Mouse (Mus musculus) forebrain, embryonic 11.5 days (tissue): ENCODE data around the gene H13. TPM values are rescaled to one million over a fixed set of nuclear protein-coding genes. Genes with fewer than 3 reads are reported as not detected.
"Not testable (repeated sequence)": the region's sequence is repeated elsewhere in the genome, so short reads cannot be mapped to it uniquely, and the experiment has no call there.

Experiments
- ATAC-seq: fragments of 200-750 bp; cut with Nextera tagmentation; replicated peaks from 2 replicates; pipeline ENCODE4 v1.8.0; 2017; ENCODE audit warnings: moderate TSS enrichment; ENCODE audit not compliant: low FRiP score
- DNase-seq: peaks from one replicate; pipeline ENCODE4 v3.0.0-alpha.2; 2017; ENCODE audit warnings: low spot score
- H3K27ac ChIP-seq: fragments of 300-500 bp; sonication (generic); 2 replicates; pipeline ENCODE4 v1.5.1; 2014; ENCODE audit warnings: low read depth, low read length
- H3K27me3 ChIP-seq: fragments of 300-500 bp; sonication (generic); 2 replicates; pipeline ENCODE4 v1.6.1; 2014; ENCODE audit warnings: mild to moderate bottlenecking, low read length, mixed read lengths; ENCODE audit not compliant: control insufficient read depth, insufficient read depth
- H3K36me3 ChIP-seq: fragments of 300-500 bp; sonication (generic); 2 replicates; pipeline ENCODE4 v1.6.1; 2014; ENCODE audit warnings: mild to moderate bottlenecking, low read length, moderate library complexity, mixed read lengths; ENCODE audit not compliant: control insufficient read depth, insufficient read depth
- H3K4me1 ChIP-seq: fragments of 300-500 bp; sonication (generic); replicated peaks from 2 replicates; pipeline ENCODE4 v1.6.1; 2014; ENCODE audit warnings: low read length, mixed read lengths; ENCODE audit not compliant: control insufficient read depth, insufficient read depth
- H3K4me2 ChIP-seq: fragments of 300-500 bp; sonication (generic); 2 replicates; pipeline ENCODE4 v1.6.1; 2014; ENCODE audit warnings: low read depth, mild to moderate bottlenecking, low read length, moderate library complexity, mixed read lengths; ENCODE audit not compliant: severe bottlenecking
- H3K4me3 ChIP-seq: fragments of 300-500 bp; sonication (generic); 2 replicates; pipeline ENCODE4 v1.5.1; 2014; ENCODE audit warnings: low read depth, low read length
- H3K9ac ChIP-seq: fragments of 300-500 bp; sonication (generic); 2 replicates; pipeline ENCODE4 v1.6.1; 2014; ENCODE audit warnings: low read length
- H3K9me3 ChIP-seq: fragments of 300-500 bp; sonication (generic); 2 replicates; pipeline ENCODE4 v1.6.1; 2016; ENCODE audit warnings: low read length, mixed read lengths; ENCODE audit not compliant: control insufficient read depth
- WGBS: fragments of 180-500 bp; shearing (Covaris S2); extraction: QIAGEN DNeasy Blood & Tissue Kit; methylation state at CpG from one replicate; pipeline ENCODE4 v1.1.7; 2014; 5-methylcytosine and 5-hydroxymethylcytosine counted together
- polyA plus RNA-seq: library from polyadenylated mRNA; unstranded; fragments of >200 nt; fragmentation: Nextera tagmentation; extraction: Ambion mirVana; gene quantifications from 2 replicates; pipeline ENCODE4 v1.2.1, GENCODE M21; 2014

The H13 gene
- polyA plus RNA-seq, 1 experiment from 2014 or later = 110 TPM

DNA sequence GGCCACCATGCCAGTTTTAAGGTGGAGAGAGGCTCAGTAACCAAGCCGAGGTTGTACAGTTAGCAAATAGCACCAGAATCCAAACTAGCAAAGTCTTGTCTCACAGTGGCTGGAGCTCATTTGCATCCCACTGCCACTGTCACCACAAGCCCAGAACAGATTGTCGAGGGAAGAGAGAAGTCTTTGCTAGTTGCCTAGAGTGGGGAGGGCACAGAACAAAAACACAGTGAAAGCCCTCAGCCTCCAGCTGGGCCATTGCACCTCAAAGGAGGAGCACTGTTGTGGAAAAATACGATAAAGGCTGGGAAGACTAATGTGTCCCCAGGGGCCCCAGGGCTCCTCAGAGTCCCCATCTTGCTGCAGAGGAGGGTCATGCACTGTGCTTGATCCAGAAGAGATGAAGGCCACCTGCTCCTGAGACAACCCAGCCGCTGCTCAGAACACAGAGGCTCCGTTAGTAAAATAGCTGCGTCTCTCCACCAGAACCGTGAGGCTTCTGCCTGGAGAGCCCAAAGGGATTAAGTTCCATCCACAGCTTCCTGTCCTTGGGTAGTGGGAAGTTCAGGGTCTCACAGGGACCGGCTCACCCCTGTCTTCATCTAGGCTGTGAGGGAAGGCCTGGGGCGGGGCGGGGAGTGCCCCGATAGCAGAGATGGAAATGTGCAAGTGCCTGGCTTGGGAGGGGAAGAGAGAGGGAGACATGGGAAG is 29.7 kb upstream of the H13 start:
- 18% methylated on average over 11 of the region's 11 CpGs for WGBS
- 0 out of 2 replicates have a peak overlapping the region, but pooled peaks have one; percentile 18 for H3K4me2 ChIP-seq
- peaks cover 3% of the 10 kb centered on the region; the same call in 1 of the 2 replicates for H3K4me1 ChIP-seq
- H3K27ac ChIP-seq = peak overlapping the region; percentile 41; the same call in 1 of the 2 replicates
- no peak overlapping the region for H3K4me3 ChIP-seq
- ATAC-seq (peak; percentile 56), DNase-seq (no peak)
- no peaks in the 10 kb centered on the region for H3K27me3 ChIP-seq
- H3K9ac ChIP-seq = peak overlapping the region; percentile 12; the same call in 1 of the 2 replicates
- no peaks in the 10 kb centered on the region for H3K36me3 ChIP-seq
- H3K9me3 ChIP-seq = no peaks in the 10 kb centered on the region

DNA sequence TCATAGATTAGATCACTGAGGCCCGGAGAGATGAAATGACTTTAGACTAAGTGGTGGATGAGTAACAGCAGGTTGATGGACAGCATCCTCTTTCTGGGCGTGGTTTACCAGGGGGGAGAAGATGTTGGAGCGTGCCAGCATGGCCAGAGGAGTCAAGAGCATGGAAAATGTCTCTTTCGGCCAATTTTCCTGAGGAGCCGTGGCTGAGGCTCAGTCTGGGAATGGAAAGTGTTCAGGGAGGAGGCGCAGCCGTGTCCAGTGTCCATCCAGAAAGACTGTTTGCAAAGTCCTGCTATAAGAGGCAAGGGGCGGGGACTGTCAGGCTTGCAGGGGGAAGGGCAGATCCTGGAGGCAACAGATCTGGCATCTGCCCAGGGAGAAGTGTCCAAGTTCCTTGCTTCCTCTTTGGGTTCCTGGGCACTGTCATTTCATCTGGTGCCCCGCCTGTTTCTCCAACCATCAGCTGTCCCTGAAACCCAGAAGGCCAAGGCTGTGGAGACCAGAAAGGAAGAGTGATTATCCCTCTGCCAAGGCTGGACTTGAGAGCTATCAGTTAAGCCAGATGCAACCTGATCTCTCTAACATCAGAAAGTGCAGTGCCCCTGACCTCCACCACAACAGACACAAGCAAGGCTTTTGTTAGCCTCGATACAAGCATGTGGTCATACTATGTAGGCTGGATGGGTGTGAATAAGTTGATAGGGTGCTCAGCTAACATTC is 16.2 kb upstream of the H13 start:
- Histone ChIP-seq H3K9me3 (no peaks in the 10 kb centered on the region), H3K4me2 (no peak overlapping the region), H3K27me3 (no peaks in the 10 kb centered on the region), H3K36me3 (no peaks in the 10 kb centered on the region), H3K4me1 (no peaks in the 10 kb centered on the region), H3K9ac (no peak overlapping the region), H3K27ac (no peak overlapping the region), H3K4me3 (no peak overlapping the region)
- 83% methylated on average over 10 of the region's 10 CpGs for WGBS
- ATAC-seq = no peak
- no peak for DNase-seq

DNA sequence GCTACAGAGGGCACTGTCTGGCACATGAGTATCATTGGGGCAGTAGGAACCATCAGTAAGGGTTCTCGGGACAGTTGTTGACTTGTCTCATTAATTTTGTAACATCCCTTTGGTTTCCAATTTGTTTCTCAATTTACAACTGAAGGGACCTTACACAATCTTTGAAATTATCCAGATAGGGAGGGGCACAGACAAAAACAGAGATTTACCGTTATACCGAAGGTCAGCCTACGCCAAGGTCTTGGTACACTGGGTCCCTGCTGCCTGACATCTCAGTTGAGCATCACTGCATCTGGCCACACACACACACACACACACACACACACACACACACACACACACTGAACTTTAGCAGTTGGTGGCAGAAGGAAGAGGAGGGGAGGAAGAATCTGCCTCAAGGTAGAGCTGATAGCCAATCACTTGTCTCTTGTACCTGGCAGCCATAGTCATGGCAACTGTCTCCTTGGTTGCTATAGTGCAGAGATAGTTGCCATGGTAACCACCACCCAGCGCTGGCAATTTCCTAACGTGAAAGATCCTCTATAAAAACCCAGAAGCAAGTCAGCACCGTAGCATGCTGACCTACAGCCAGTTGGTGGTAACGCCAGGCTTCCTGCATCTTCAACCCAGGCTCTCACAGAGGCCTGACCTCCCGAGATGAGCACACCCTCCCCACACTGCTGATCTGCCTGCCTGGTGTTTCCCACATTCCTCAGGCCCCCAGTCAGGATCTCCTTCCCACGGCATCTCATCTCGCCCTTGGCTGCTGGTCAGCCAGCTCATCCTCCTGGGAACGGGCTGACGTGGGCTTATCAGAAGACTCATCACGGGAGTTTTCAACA is 15.2 kb upstream of the H13 start:
- H3K4me1 ChIP-seq = no peaks in the 10 kb centered on the region
- no peaks in the 10 kb centered on the region for H3K9me3 ChIP-seq
- ATAC-seq (no peak), DNase-seq (no peak)
- H3K4me2 ChIP-seq = no peak overlapping the region
- no peak overlapping the region for H3K4me3 ChIP-seq
- H3K27me3 ChIP-seq = no peaks in the 10 kb centered on the region
- no peak overlapping the region for H3K9ac ChIP-seq
- 58% methylated on average over 14 of the region's 14 CpGs for WGBS
- no peaks in the 10 kb centered on the region for H3K36me3 ChIP-seq
- H3K27ac ChIP-seq = no peak overlapping the region

DNA sequence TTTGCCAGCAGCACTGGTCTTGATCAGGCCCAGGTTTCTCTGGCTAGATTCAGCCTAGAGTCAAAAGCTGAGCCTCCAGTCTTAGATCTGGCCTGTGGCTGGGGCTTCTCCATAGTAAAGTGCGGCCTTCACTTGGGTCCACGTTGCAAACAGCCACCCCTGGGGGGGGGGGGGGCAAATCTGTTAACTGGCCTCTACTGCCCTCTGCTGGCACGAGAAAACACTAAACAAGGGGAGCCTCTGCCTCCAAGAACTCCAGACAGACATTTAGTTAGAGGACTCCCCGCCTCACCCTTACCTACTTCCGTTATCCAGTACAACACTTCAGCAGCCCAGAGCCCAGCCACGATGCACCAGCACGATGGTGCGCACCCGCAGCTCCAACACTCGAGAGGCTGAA is 11.9 kb upstream of the H13 start:
- Histone ChIP-seq H3K4me2 (no peak overlapping the region), H3K27me3 (no peaks in the 10 kb centered on the region), H3K9me3 (no peaks in the 10 kb centered on the region), H3K4me3 (no peak overlapping the region), H3K4me1 (no peaks in the 10 kb centered on the region), H3K27ac (no peak overlapping the region), H3K36me3 (no peaks in the 10 kb centered on the region), H3K9ac (no peak overlapping the region)
- WGBS = 67% methylated on average over 10 of the region's 10 CpGs
- DNase-seq (no peak), ATAC-seq (no peak)

DNA sequence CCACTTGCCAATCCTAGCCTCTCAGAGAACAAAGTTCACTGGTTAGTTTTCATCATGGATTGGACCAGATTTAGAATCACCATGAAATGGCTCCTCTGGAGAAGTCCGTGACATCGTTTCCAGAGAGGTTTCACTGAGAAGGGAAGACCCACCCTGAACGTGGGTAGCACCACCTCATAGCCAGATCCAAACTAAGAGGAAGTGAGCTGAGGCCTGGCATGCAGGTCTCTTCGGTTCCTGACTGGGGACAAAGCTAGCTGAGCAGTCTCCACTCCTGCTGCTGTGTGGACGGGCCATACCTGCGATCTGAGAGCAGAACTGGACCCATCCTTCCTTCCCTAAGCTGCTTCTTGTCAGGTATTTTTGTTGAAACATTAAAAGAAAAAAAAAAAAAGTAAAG is 8.1 kb upstream of the H13 start:
- Histone ChIP-seq H3K4me3 (no peak overlapping the region), H3K4me1 (no peaks in the 10 kb centered on the region), H3K27me3 (no peaks in the 10 kb centered on the region), H3K27ac (no peak overlapping the region), H3K36me3 (no peaks in the 10 kb centered on the region), H3K9me3 (no peaks in the 10 kb centered on the region), H3K9ac (no peak overlapping the region), H3K4me2 (no peak overlapping the region)
- DNase-seq (no peak), ATAC-seq (no peak)
- WGBS = 85% methylated on average over 6 of the region's 6 CpGs

DNA sequence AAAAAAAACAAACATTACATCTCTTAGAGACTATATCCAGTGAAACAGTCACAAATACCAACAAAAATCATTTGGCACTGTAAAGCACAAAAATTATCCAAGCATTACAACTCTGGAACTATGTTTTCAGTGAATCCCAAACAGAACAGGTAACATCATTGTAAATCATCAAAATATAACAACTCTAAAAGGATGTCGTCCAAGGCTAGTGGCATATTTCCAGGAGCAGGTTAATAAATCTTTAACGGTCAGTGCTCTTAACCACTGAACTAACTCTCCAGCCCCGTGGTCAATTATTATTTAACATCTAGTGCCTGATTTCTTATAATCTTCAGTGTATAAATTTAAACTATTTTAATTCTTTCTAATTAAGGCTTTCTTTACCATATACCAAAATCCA is 3.1 kb upstream of the H13 start:
- 77% methylated on average over 3 of the region's 3 CpGs for WGBS
- H3K4me2 ChIP-seq = not testable (repeated sequence)

DNA sequence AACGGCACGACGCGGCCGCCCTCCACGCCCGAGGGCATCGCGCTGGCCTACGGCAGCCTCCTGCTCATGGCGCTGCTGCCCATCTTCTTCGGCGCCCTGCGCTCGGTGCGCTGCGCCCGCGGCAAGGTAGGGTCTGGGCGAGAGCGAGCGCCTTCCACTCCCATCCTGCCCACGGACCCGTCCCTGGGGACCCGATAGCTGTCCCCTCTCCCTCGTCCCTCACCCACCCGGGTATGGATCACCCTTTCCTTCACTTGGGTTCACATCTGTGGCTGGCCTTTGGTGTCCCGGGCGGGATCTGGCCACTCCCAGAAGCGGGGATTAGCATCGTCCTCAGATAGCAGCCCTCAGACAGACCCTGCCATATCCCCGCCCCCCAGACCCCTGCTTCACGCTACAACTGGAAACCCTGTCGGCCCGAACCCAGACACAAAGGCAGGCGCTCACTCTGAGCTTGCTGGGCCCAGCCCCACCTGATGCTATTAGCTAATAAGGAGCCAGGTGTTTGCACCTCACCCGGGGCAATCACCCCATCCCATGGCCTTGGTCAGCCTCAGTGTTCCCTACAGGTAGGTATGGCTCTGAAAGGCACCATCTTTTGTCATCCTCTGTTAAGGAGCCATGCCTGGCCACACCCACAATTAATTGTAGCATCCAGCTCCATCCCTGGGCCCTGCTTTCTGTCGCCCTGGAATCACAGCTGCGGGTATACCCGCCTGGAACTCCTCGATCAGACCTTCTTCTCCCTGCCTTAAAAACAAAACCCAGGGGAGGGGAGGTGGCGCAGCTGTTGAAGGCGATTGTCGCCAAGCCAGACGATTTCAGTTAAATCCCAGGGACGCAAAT is 601 bp downstream of the H13 start:
- ATAC-seq = peak; percentile 82
- no peaks in the 10 kb centered on the region for H3K9me3 ChIP-seq
- H3K4me2 ChIP-seq = peak overlapping the region; percentile 74
- peak overlapping the region; percentile 81 for H3K4me3 ChIP-seq
- WGBS = under 1% methylated on average over 46 of the region's 46 CpGs
- H3K9ac ChIP-seq = peak overlapping the region; percentile 88
- no peaks in the 10 kb centered on the region for H3K27me3 ChIP-seq
- DNase-seq = peak; percentile 79
- H3K4me1 ChIP-seq = peaks cover 11% of the 10 kb centered on the region
- peak overlapping the region; percentile 92 for H3K27ac ChIP-seq
- no peaks in the 10 kb centered on the region; the same call in 1 of the 2 replicates for H3K36me3 ChIP-seq

More for the DNA sequence above, 3.1 kb upstream of the H13 start:
- H3K27me3 ChIP-seq, H3K9ac ChIP-seq, H3K9me3 ChIP-seq, ATAC-seq, H3K4me1 ChIP-seq, H3K36me3 ChIP-seq, DNase-seq, H3K27ac ChIP-seq, H3K4me3 ChIP-seq: not testable (repeated sequence)
